Mouse (Mus musculus) liver, embryonic 14.5 days (tissue): ENCODE measurements at regions not wholly inside any gene's neighbourhood (a gene's known extent, or its start where the extent isn't known, plus 50 kb on each side); places are given as distances from the start of the nearest gene placed in this dataset.

Experiments
- CTCF ChIP-seq: IDR thresholded peaks from 2 replicates; pipeline ENCODE4 v1.5.1; 2016; ENCODE audit warnings: antibody characterized with exemption, low read depth, control low read depth
- EP300 ChIP-seq: IDR thresholded peaks from 2 replicates; pipeline ENCODE4 v1.6.1; 2016; ENCODE audit warnings: antibody characterized with exemption, low read depth

DNA sequence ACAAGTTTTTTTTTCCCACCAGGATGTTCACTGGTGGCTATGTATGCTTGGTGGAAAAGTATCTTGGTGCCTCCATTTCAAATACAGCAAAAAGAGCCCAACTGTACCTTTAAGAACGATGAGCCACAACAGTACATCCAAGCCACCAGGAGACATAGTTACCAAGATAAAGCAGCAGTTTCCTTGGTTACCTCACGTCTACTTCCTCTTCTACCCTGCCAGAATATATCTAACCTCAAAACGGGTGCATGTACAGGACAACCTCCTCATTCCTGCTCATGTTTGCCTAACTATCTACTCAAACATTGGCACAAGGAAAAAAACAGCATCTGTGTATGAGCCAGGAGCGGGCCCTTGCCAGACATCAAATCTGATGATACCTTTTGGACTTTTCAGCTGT is 129.8 kb upstream of the Tmem28 start:
- no peak for TF ChIP-seq EP300
- TF ChIP-seq CTCF: no peak
